Comparison of ENCODE assay signal across 17 mouse cellular contexts in the genomic region with DNA sequence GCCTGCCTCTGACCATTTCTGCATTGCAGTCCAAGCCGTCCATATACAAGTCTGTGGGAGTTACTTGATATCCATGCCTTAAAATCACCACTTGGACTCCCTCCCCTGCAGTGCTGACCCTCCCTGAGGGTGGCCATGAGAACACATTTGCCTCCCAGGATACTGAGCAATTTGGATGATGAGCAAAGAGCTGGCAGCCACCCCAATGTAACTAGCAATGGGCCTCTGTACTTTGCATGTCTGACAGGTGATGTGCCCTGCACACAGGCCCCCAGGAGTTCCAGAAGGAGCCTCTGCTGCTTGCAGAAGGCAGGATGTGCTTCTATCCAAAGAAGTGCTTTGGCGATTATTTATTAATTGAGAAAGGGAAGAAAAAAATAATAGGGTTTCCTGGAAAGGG.
A peak's percentile ranks its signal among the peaks of the same experiment; 100 is the strongest.
DNase-seq lines count a peak whose midpoint lies in the region; ATAC-seq lines count a peak whose summit lies in the region.
"Had no signal": no experiment of that assay in that cellular context is flagged by ENCODE, and none has a peak within 500 bp of the region (broad histone marks: within the 10 kb centered on the region; RNA-seq: fewer than 3 reads in every experiment).

No protein-coding gene starts in this region.

- H3K9me3 ChIP-seq in limb, embryonic 13.5 days = no peaks in the 10 kb centered on the region
- no peaks in the 10 kb centered on the region for H3K9me3 ChIP-seq in forebrain, embryonic 14.5 days (replicated peaks; ENCODE audit: control insufficient read depth, low read length)
- H3K9me3 ChIP-seq: embryonic facial prominence, embryonic 13.5 days; forebrain, embryonic 15.5 days; hindbrain, embryonic 12.5 days had no signal

- WGBS in limb, embryonic 13.5 days = 40% methylated on average over 2 of the region's 2 CpGs
- 55% methylated on average over 2 of the region's 2 CpGs for WGBS in forebrain, embryonic 14.5 days

- no peak overlapping the region for H3K4me2 ChIP-seq in limb, embryonic 13.5 days (replicated peaks)
- no peak overlapping the region for H3K4me2 ChIP-seq in forebrain, embryonic 14.5 days (ENCODE audit: low read length)
- H3K4me2 ChIP-seq: embryonic facial prominence, embryonic 13.5 days; forebrain, embryonic 15.5 days; hindbrain, embryonic 12.5 days had no signal

- H3K36me3 ChIP-seq in limb, embryonic 13.5 days = no peaks in the 10 kb centered on the region
- no peaks in the 10 kb centered on the region for H3K36me3 ChIP-seq in forebrain, embryonic 14.5 days (ENCODE audit: control insufficient read depth, insufficient read depth, low read length)
- H3K36me3 ChIP-seq: embryonic facial prominence, embryonic 13.5 days; forebrain, embryonic 15.5 days; hindbrain, embryonic 12.5 days had no signal

- H3K27me3 ChIP-seq in limb, embryonic 13.5 days = no peaks in the 10 kb centered on the region
- no peaks in the 10 kb centered on the region for H3K27me3 ChIP-seq in forebrain, embryonic 14.5 days (replicated peaks; ENCODE audit: control insufficient read depth, insufficient read depth, low read length)
- H3K27me3 ChIP-seq: embryonic facial prominence, embryonic 13.5 days; forebrain, embryonic 15.5 days; hindbrain, embryonic 12.5 days; Patski had no signal

- H3K27ac ChIP-seq in limb, embryonic 13.5 days = no peak overlapping the region
- no peak overlapping the region for H3K27ac ChIP-seq in forebrain, embryonic 14.5 days (ENCODE audit: low read depth, low read length)
- H3K27ac ChIP-seq: embryonic facial prominence, embryonic 13.5 days; forebrain, embryonic 15.5 days; hindbrain, embryonic 12.5 days; kidney, postnatal 0 days; layer of hippocampus, adult 2 months; stomach, postnatal 0 days had no signal

- H3K9ac ChIP-seq in limb, embryonic 13.5 days = peak overlapping the region; percentile 45; the same call in 1 of the 2 replicates
- no peak overlapping the region for H3K9ac ChIP-seq in forebrain, embryonic 14.5 days (ENCODE audit: low read length)
- H3K9ac ChIP-seq: embryonic facial prominence, embryonic 13.5 days; forebrain, embryonic 15.5 days; hindbrain, embryonic 12.5 days had no signal

- DNase-seq in cerebellum, postnatal 25 days = peak; percentile 44 to 58
- no peak for DNase-seq in cerebellum, adult 11 months
- peak; percentile 26 for DNase-seq in lung, postnatal 10 days
- DNase-seq in lung, postnatal 36 days = no peak
- peak; percentile 72 for DNase-seq in adrenal gland, postnatal 14 days
- DNase-seq in forebrain, embryonic 14.5 days (ENCODE audit: low spot score) = no peak
- DNase-seq: liver; right cerebral cortex, postnatal 4 days had no signal

- no peak overlapping the region for H3K4me3 ChIP-seq in limb, embryonic 13.5 days
- no peak overlapping the region for H3K4me3 ChIP-seq in forebrain, embryonic 14.5 days (ENCODE audit: low read depth, low read length)
- H3K4me3 ChIP-seq: embryonic facial prominence, embryonic 13.5 days; forebrain, embryonic 15.5 days; hindbrain, embryonic 12.5 days; layer of hippocampus, adult 2 months had no signal

- peaks cover 17% of the 10 kb centered on the region for H3K4me1 ChIP-seq in limb, embryonic 13.5 days
- no peaks in the 10 kb centered on the region for H3K4me1 ChIP-seq in forebrain, embryonic 14.5 days (ENCODE audit: control insufficient read depth, insufficient read depth, low read length)
- H3K4me1 ChIP-seq: forebrain, embryonic 15.5 days had no signal

- no peak for ATAC-seq in limb, embryonic 13.5 days (ENCODE audit: low FRiP score, low read depth)
- no peak for ATAC-seq in forebrain, embryonic 14.5 days
- ATAC-seq: forebrain, embryonic 15.5 days; lung, postnatal 0 days; Patski had no signal

Comparison
In these comparisons a context has a peak if more than half of its experiments do, and no peak if none do; other contexts are left out.
1. DNase-seq: peak in cerebellum, postnatal 25 days (2 of 2), lung, postnatal 10 days (single experiment) and adrenal gland, postnatal 14 days (single experiment); none in cerebellum, adult 11 months (single experiment), lung, postnatal 36 days (single experiment) and forebrain, embryonic 14.5 days (single experiment).